Mouse (Mus musculus): ENCODE data around the gene Cxcl3.

GRCm38 (mm10) chr5:90763912-90764665, 21.8 kb upstream of the Cxcl3 start:
- TF ChIP-seq CTCF (IDR thresholded peaks at IDR 0.05; ENCODE audit: extremely low read depth, insufficient read depth, insufficient read length, insufficient replicate concordance) (no peak), POLR2A (IDR thresholded peaks at IDR 0.05; ENCODE audit: low read depth, low read length) (no peak)

All from spleen, adult 2 months (tissue).